Mouse (Mus musculus): ENCODE measurements around the gene Fermt3.

- TF ChIP-seq POLR2A (IDR thresholded peaks at IDR 0.05; ENCODE audit: low read depth, low read length) (no peak), CTCF (conservative IDR thresholded peaks at IDR 0.05; ENCODE audit: insufficient read depth, insufficient read length, low read depth, low read length) (no peak)
Measured at GRCm38 (mm10) chr19:7056248-7057087, 37.2 kb upstream of the Fermt3 start, which contains the start of gene Macrod1.
